Mouse (Mus musculus): Measurements from ENCODE around the gene Rnf181.

DNA sequence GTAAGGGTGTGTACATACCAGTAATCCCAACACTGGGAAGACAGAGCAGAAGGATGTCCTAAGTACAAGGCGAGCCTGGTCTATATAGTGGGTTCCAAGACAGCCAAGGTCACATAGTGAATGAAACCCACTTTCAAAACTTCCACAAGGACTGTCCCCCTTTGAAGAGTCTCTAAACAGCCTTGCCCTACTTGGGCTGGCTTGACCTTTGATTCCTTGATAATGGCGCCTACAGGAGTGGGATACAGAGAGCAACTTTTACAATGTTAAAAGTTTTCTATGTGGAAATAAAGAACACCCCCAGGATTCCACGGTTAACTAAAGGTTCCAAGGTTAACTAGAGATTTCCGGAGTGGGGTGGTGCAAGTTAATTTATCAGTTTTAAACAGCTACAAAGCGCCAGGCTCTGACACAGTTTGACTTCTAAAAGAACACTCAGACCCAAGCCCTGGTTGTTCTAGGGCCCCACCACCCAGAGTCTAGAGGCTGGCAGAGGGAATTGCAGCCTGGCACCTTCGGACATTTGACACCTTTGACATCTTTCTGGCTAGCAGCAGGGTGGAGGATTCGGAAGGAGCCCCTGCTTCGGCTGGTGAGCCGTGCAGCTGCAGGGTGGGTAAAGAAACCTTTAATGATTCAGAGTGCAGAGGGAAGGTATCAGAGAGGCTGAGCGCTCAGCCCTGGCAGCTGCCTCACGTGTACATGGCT lies 6.7 kb downstream of the Rnf181 start:
- no peak for TF ChIP-seq CTCF (IDR thresholded peaks at IDR 0.05)
- no peak for TF ChIP-seq EP300 (IDR thresholded peaks at IDR 0.05)

Measured in lung, postnatal 0 days (tissue).